Mouse (Mus musculus) C2C12 (cell line): ENCODE measurements at regions not wholly inside any gene's neighbourhood (a gene's known extent, or its start where the extent isn't known, plus 50 kb on each side); places are given as distances from the start of the nearest gene placed in this dataset.

ENCODE experiments used
- CEBPB ChIP-seq: IDR thresholded peaks from one replicate; pipeline ENCODE4 v1.6.1; 2011; ENCODE audit warnings: low read depth, mild to moderate bottlenecking, control low read depth, moderate library complexity
- CTCF ChIP-seq: IDR thresholded peaks from one replicate; pipeline ENCODE4 v1.5.1; 2011; ENCODE audit not compliant: control insufficient read depth, insufficient read depth, insufficient read length
- FOSL1 ChIP-seq: IDR thresholded peaks from one replicate; pipeline ENCODE4 v1.8.0; 2011; ENCODE audit warnings: mild to moderate bottlenecking, low read length; ENCODE audit not compliant: poor library complexity, insufficient read depth, severe bottlenecking
- USF1 ChIP-seq: IDR thresholded peaks from one replicate; pipeline ENCODE4 v1.6.1; 2011; ENCODE audit warnings: low read depth, mild to moderate bottlenecking, control low read depth, moderate library complexity

DNA sequence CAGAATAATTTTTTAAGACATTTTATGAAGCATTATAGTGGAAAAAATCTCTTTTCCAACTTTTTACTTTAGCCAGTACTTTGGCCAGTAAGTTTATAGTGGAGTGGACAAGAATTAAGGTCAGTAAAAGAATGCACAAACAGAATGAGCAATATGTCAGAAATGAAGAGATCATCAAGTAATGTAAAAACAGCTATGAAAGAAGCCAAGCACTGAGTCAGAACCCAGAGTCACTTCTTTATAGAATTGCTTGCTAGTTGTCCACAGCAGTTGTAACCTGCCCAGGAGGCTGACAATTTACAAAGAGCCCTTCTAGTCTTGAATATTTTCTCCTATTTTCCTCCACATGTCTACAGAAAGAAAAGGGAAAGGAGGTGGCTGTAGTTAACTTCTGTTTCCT, 178.6 kb upstream of the Slc10a2 start:
- TF ChIP-seq CTCF, result no peak
- no peak for TF ChIP-seq FOSL1
- TF ChIP-seq CEBPB, result no peak
- TF ChIP-seq USF1, result no peak
